Mouse (Mus musculus): ENCODE measurements around the gene Ghdc.

DNA sequence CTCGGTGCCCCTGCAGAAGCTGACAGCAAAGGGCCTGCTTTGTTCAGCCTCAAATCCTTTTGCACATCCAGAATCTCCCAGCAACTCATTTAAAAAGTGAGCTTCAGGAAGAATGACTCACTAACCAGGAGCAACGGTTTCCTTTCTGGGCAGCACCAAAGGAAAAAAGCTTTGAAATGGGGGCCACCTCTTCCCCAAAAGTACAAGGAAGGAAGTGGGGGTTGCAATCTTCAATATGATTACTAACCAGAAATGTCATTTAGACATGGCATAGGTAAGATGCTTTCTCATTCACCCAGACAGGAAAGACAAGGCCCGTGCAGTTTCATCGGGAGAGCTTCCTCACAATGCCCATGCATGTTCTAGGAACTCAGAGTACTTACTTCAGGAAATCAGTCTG lies 49.5 kb downstream of the Ghdc start:
- TF ChIP-seq CTCF (IDR thresholded peaks at IDR 0.05) = no peak
- peak; percentile 73 for TF ChIP-seq EP300 (IDR thresholded peaks at IDR 0.05)

Data from lung, postnatal 0 days (tissue).